Mouse (Mus musculus): ENCODE results near the gene Kansl1l. TPM values are rescaled to one million over a fixed set of nuclear protein-coding genes. Genes with fewer than 3 reads are reported as not detected.

The Kansl1l gene
- polyA plus RNA-seq, 1 experiment from 2014 or later = 11.7 TPM

- Histone ChIP-seq H3K9me3 (no peaks in the 10 kb centered on the region), H3K36me3 (replicated peaks) (no peaks in the 10 kb centered on the region), H3K4me2 (no peak overlapping the region), H3K9ac (no peak overlapping the region), H3K4me1 (peaks cover 16% of the 10 kb centered on the region), H3K4me3 (no peak overlapping the region), H3K27me3 (replicated peaks) (no peaks in the 10 kb centered on the region), H3K27ac (no peak overlapping the region)
- WGBS = 89% methylated on average over 1 of the region's 1 CpGs
- no peak for ATAC-seq (replicated peaks)
Measured at GRCm38 (mm10) chr1:66813191-66813590, 4.2 kb downstream of the Kansl1l start.

DNA sequence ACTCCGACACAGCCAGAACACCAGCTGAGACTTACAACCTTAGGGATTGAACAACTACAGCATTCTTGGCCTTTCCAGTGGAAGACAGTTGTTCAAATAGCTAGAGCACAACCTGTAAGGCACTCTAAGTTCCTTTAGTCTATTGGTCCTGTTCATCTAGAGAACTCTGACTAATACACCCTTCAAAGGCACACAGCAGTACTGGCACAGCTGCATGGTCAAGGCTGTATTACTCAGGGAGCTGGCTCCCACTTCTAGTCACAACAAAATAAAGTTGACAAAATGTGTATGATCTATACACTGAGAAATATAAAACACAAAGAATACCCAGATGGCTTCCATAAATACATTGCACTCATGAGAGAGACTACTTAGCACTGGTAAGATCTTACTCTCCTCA is 10.5 kb downstream of the Kansl1l start:
- Histone ChIP-seq H3K36me3 (replicated peaks) (no peaks in the 10 kb centered on the region), H3K9me3 (no peaks in the 10 kb centered on the region), H3K27ac (no peak overlapping the region), H3K27me3 (replicated peaks) (no peaks in the 10 kb centered on the region), H3K4me1 (no peaks in the 10 kb centered on the region), H3K4me3 (no peak overlapping the region), H3K9ac (no peak overlapping the region), H3K4me2 (no peak overlapping the region)
- no peak for ATAC-seq (replicated peaks)
- WGBS = 84% methylated on average over 1 of the region's 1 CpGs

- Histone ChIP-seq H3K4me3 (no peak overlapping the region), H3K27me3 (replicated peaks) (no peaks in the 10 kb centered on the region), H3K4me1 (no peaks in the 10 kb centered on the region), H3K4me2 (no peak overlapping the region), H3K36me3 (replicated peaks) (no peaks in the 10 kb centered on the region; the same call in 1 of the 2 replicates), H3K9ac (no peak overlapping the region), H3K27ac (no peak overlapping the region), H3K9me3 (no peaks in the 10 kb centered on the region)
- WGBS = 95% methylated on average over 1 of the region's 1 CpGs
- no peak for ATAC-seq (replicated peaks)
Measured at GRCm38 (mm10) chr1:66805408-66805807, 12.0 kb downstream of the Kansl1l start.

- Histone ChIP-seq H3K27ac (no peak overlapping the region), H3K4me1 (no peaks in the 10 kb centered on the region), H3K36me3 (replicated peaks) (no peaks in the 10 kb centered on the region; the same call in 1 of the 2 replicates), H3K4me2 (no peak overlapping the region), H3K4me3 (no peak overlapping the region), H3K9me3 (no peaks in the 10 kb centered on the region), H3K9ac (no peak overlapping the region), H3K27me3 (replicated peaks) (no peaks in the 10 kb centered on the region)
- ATAC-seq (replicated peaks) = no peak
- WGBS = 55% methylated on average over 5 of the region's 5 CpGs
Measured at GRCm38 (mm10) chr1:66804710-66805109, 12.7 kb downstream of the Kansl1l start.

DNA sequence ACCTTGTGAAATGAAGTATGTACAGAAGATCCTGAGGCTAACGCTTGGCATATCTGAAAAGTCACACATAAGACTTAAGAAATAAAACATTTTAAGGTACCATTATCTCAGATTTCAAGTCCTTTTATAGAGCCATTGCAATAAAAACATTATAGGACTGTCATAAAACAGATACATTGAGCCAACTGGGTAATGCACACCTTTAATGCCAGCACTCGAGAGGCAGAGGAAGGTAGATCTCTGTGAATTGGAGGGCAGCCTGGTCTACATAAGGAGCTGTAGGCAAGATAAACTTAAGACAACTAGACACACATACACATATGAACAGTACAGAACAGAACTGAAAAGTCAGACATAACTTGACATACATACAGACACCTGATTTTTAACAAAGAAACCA is 19.4 kb downstream of the Kansl1l start:
- no peaks in the 10 kb centered on the region; the same call in 1 of the 2 replicates for H3K36me3 ChIP-seq (replicated peaks)
- no peak overlapping the region for H3K27ac ChIP-seq
- no peak overlapping the region for H3K9ac ChIP-seq
- no peaks in the 10 kb centered on the region for H3K9me3 ChIP-seq
- H3K4me2 ChIP-seq = no peak overlapping the region
- no peaks in the 10 kb centered on the region for H3K4me1 ChIP-seq
- H3K4me3 ChIP-seq = no peak overlapping the region
- no peak for ATAC-seq (replicated peaks)
- 93% methylated on average over 2 of the region's 2 CpGs for WGBS
- H3K27me3 ChIP-seq (replicated peaks) = no peaks in the 10 kb centered on the region

DNA sequence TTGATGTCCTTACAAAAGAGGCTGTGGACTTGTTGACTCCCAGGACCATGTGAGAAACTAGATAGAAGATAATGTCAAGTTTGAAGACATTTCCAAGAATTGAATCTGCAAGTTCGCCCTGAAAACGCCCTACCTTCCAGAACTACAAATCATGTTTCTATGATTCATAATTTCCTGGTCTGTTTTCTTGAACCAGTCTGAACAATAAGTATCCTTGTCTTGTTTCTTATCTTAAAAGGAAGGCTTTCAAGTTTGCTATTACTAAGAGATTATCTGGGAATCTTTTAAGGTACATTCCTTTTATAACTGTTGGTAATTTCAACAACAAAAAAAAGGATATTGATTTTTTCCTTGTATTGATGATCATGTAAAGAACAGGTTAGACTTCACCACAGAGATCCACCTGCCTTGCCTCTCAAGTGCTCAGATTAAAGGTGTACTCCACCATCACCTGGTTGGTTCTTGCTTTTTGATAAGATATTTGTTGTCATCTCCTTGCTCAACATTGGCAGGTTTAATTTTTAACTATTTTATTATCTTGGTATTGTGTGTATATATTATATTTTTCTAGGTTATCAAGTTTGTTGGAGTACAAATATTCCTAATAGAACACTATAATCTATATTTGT is 24.4 kb downstream of the Kansl1l start:
- ATAC-seq (replicated peaks) = no peak
- Histone ChIP-seq H3K4me1 (no peaks in the 10 kb centered on the region), H3K9ac (no peak overlapping the region), H3K4me3 (no peak overlapping the region), H3K27me3 (replicated peaks) (no peaks in the 10 kb centered on the region), H3K4me2 (no peak overlapping the region), H3K36me3 (replicated peaks) (no peaks in the 10 kb centered on the region), H3K27ac (no peak overlapping the region), H3K9me3 (no peaks in the 10 kb centered on the region)
- 94% methylated on average over 2 of the region's 2 CpGs for WGBS

DNA sequence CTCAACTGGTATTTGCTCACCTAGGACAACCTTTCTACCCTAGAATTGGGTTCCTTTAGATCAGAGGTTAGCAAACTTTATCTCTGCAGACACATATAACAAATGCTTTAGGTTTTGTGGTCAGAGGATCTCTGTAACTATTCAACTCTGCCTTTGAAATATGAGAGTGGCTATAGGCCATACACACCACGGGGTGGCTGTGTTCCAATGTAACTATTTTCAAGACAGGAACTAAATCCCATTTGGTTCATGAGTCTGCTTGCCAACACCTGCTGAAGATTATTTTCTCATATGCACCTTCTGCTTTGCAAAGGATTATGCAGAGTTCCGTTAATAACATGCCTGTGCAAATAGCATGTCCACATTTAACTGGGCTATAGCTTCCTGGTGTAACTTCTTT is 35.1 kb downstream of the Kansl1l start:
- H3K27me3 ChIP-seq (replicated peaks) = no peaks in the 10 kb centered on the region
- H3K9ac ChIP-seq = no peak overlapping the region
- H3K27ac ChIP-seq = no peak overlapping the region
- H3K4me2 ChIP-seq = no peak overlapping the region
- no peaks in the 10 kb centered on the region for H3K9me3 ChIP-seq
- H3K4me1 ChIP-seq = no peaks in the 10 kb centered on the region
- H3K36me3 ChIP-seq (replicated peaks) = no peaks in the 10 kb centered on the region
- H3K4me3 ChIP-seq = no peak overlapping the region
- no peak for ATAC-seq (replicated peaks)
- 58% methylated on average over 2 of the region's 2 CpGs for WGBS

DNA sequence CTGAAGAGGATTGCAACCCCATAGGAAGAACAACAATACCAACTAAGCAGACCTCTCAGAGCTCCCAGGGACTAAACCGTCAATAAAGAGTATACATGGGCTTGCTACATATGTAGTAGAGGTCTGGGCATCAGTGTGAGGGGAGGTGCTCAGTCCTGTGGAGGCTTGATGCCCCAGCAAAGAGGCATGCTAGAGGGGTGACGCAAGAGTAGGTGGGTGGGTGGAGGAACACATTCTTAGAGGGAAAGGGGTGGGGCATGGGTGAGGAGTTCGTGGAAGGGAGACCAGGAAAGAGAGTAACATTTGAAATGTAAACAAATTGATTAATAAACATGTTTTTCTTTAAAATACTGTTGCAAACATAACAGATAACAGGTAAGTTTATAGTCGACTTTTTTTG is 36.3 kb downstream of the Kansl1l start:
- Histone ChIP-seq H3K4me3 (no peak overlapping the region), H3K27me3 (replicated peaks) (no peaks in the 10 kb centered on the region), H3K4me2 (no peak overlapping the region), H3K27ac (no peak overlapping the region), H3K9me3 (no peaks in the 10 kb centered on the region), H3K36me3 (replicated peaks) (no peaks in the 10 kb centered on the region), H3K9ac (no peak overlapping the region), H3K4me1 (no peaks in the 10 kb centered on the region)
- ATAC-seq (replicated peaks) = no peak
- 88% methylated on average over 4 of the region's 4 CpGs for WGBS

DNA sequence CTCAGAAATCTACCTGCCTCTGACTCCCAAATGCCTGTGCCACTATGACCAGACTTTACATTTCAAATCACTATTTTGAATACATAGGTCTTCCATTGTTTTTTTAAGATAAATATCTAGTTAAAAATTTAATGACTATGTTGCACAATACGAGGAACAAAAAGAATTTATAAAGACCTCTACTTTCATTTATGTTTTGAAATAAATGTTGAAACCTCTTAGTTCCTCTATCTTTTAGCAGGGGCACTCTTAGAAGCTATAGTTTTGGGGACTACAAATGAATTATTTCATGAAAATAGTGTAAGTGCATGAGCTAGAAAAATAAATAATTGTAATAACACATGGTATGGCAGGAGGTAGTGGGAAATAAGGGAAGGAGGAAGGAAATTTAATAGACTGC is 38.6 kb downstream of the Kansl1l start:
- H3K27me3 ChIP-seq (replicated peaks) = no peaks in the 10 kb centered on the region
- WGBS = 96% methylated on average over 1 of the region's 1 CpGs
- H3K4me3 ChIP-seq = no peak overlapping the region
- ATAC-seq (replicated peaks) = no peak
- H3K36me3 ChIP-seq (replicated peaks) = no peaks in the 10 kb centered on the region
- H3K4me1 ChIP-seq = no peaks in the 10 kb centered on the region
- no peak overlapping the region for H3K27ac ChIP-seq
- no peaks in the 10 kb centered on the region for H3K9me3 ChIP-seq
- no peak overlapping the region for H3K9ac ChIP-seq
- H3K4me2 ChIP-seq = no peak overlapping the region

- H3K27ac ChIP-seq = no peak overlapping the region
- no peak for ATAC-seq (replicated peaks)
- WGBS = 63% methylated on average over 2 of the region's 2 CpGs
Measured at GRCm38 (mm10) chr1:66777878-66778277, 39.5 kb downstream of the Kansl1l start.

GRCm38 (mm10) chr1:66768764-66769163 is 48.6 kb downstream of the Kansl1l start:
- 89% methylated on average over 1 of the region's 1 CpGs for WGBS

More at GRCm38 (mm10) chr1:66777878-66778277, 39.5 kb downstream of the Kansl1l start:
- H3K4me2 ChIP-seq = no peak overlapping the region
- H3K4me3 ChIP-seq = no peak overlapping the region
- H3K4me1 ChIP-seq = no peaks in the 10 kb centered on the region
- no peaks in the 10 kb centered on the region for H3K36me3 ChIP-seq (replicated peaks)
- H3K27me3 ChIP-seq (replicated peaks) = no peaks in the 10 kb centered on the region
- H3K9me3 ChIP-seq = no peaks in the 10 kb centered on the region
- no peak overlapping the region for H3K9ac ChIP-seq

DNA sequence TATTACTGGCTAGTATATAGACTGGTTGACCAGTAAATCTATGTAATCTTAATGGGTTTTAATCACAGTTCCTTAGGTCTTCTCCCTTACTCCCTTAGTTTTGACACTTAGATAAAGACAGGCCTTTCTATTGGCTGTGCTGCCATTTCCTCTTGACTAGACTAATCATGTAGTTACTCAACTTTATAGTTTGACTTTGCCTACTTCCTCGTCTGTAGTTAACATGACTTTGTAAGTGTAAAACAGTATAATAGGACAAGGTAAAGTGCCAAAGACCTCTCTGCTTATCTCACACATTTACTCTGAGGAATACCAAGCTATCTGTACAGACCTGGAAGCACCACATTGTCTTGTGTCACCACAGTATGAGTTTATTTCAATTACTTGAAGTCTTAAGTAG is 86.8 kb downstream of the Kansl1l start:
- ATAC-seq (replicated peaks) = no peak
- Histone ChIP-seq H3K27me3 (replicated peaks) (no peaks in the 10 kb centered on the region), H3K36me3 (replicated peaks) (0 out of 2 replicates have a peak, but pooled peaks cover 9% of the 10 kb centered on the region), H3K4me3 (no peak overlapping the region), H3K9me3 (no peaks in the 10 kb centered on the region), H3K27ac (no peak overlapping the region), H3K9ac (no peak overlapping the region), H3K4me1 (no peaks in the 10 kb centered on the region), H3K4me2 (no peak overlapping the region)
- 84% methylated on average over 1 of the region's 1 CpGs for WGBS

More at GRCm38 (mm10) chr1:66768764-66769163, 48.6 kb downstream of the Kansl1l start:
- Histone ChIP-seq H3K36me3 (replicated peaks) (0 out of 2 replicates have a peak, but pooled peaks cover 2% of the 10 kb centered on the region), H3K27me3 (replicated peaks) (no peaks in the 10 kb centered on the region), H3K9me3 (no peaks in the 10 kb centered on the region), H3K27ac (no peak overlapping the region), H3K4me3 (no peak overlapping the region), H3K4me1 (no peaks in the 10 kb centered on the region), H3K4me2 (no peak overlapping the region), H3K9ac (no peak overlapping the region)
- ATAC-seq (replicated peaks) = no peak

GRCm38 (mm10) chr1:66712859-66713258 is 104.5 kb downstream of the Kansl1l start:
- Histone ChIP-seq H3K27ac (no peak overlapping the region), H3K4me1 (no peaks in the 10 kb centered on the region), H3K27me3 (replicated peaks) (no peaks in the 10 kb centered on the region), H3K4me3 (no peak overlapping the region), H3K9ac (no peak overlapping the region), H3K4me2 (no peak overlapping the region), H3K36me3 (replicated peaks) (peaks cover 7% of the 10 kb centered on the region; the same call in 1 of the 2 replicates), H3K9me3 (no peaks in the 10 kb centered on the region)
- 98% methylated on average over 3 of the region's 3 CpGs for WGBS
- ATAC-seq (replicated peaks) = no peak
